Mouse (Mus musculus) central nervous system, embryonic 11.5 days (tissue): Measurements from ENCODE around the gene Trim25. TPM values are rescaled to one million over a fixed set of nuclear protein-coding genes. Genes with fewer than 3 reads are reported as not detected.

ENCODE experiments used
- polyA plus RNA-seq: library from polyadenylated mRNA; depleted of rRNA; stranded (reverse); fragments of >200 nt; gene quantifications from 2 replicates; pipeline ENCODE4 v1.2.3, GENCODE M21; 2012; rRNA removed

Gene Trim25
- polyA plus RNA-seq: 3.2 and 3.5 TPM in 2 replicates

DNA sequence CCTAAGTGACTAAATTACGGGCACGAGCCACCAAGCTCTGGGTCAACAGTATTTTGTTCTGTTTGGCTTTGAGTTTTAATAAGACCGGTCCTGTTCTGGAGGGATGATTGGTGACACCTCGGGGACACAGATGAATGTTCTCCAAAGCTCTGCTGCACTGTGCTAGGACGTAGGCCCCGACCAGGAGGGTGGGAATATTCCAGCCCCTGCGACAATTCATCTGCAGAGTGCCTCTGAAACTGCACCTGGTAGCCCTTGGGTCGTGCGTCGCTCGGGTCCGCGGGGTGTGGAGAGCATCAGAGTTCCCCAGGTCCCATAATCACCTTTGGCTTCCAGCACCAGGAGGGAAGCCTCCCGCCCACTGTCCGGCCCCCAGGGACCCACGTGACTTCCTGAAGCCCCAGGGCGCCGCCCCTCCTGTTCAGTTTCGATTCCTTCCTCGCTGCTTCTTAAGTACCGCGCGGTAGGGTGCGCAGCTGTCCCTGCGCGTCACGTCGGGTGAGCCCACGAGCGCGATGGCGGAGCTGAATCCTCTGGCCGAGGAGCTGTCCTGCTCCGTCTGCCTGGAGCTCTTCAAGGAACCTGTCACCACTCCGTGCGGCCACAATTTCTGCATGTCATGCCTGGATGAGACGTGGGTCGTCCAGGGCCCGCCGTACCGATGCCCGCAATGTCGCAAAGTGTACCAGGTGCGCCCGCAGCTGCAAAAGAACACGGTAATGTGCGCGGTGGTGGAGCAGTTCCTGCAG is at the start of gene Trim25:
Gene Trim25 (plus strand): TSS at position 403 of the 749 bp plus-strand sequence.

GRCm38 (mm10) chr11:88955217-88955969 is 43.8 kb upstream of the Trim25 start, which contains the start of gene Scpep1:
TSS of gene Scpep1 (minus strand) at chr11:88955465.

GRCm38 (mm10) chr11:88966881-88967361 is 32.3 kb upstream of the Trim25 start, which contains the start of gene Elobl:
TSS of gene Elobl (minus strand) at chr11:88966931.

DNA sequence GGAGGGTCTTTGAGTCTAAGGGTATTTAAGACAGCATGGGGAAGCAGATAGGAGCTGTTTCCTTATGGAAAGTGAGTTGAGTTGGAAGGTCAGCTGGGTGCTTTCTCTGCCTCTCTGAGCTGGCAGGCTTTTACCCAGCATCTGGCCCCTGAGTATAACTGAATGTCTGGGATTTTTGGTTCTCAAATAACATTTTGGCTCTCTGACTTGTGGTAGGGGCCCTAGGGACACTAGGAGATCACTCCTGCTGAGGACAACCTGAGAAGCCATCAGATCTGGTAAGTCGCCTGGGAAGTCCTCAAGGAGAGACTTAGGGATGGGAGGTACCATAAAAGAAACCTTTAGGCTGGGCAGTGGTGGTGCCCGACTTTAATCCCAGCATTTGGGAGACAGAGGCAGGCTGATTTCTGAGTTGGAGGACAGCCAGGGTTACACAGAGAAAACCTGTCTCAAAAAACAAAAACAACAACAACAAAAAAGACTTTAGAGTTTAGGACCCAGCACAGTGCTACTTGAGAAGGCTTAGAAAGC is 28.9 kb upstream of the Trim25 start, which contains the start of gene Coil:
Gene Coil (plus strand): TSS at position 51 of the 531 bp plus-strand sequence.

DNA sequence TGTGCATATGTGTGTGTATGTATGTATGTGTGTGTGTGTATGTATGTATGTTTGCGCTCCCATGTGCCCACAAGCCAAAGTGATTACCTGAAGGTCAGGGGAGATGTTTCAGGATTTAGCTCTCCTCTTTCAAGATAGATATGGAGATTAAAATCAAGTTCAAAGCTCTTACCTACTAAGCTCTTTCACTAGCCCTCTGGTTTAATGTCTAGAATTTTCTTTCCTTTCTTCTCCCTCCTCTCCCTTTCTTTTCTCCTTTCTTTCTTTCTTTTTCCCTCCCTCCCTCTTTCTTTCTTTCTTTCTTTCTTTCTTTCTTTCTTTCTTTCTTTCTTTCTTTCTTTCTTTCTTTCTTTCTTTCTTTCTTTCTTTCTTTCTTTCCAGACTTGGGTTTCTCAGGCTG is 67.6 kb downstream of the Trim25 start, which contains the start of gene Dgke:
Gene Dgke (minus strand): TSS at position 101 of the 400 bp plus-strand sequence.

Other genes with a start within 250 kb of the Trim25 start
- gene Akap1, start 134.8 kb upstream of the Trim25 start, polyA plus RNA-seq: 22.1 and 28.5 TPM in 2 replicates
- gene Scpep1, start 43.9 kb upstream of the Trim25 start, polyA plus RNA-seq: 21.2 and 28.3 TPM in 2 replicates
- gene Elobl, start 32.4 kb upstream of the Trim25 start, polyA plus RNA-seq: not detected in 2 replicates
- 27.9 and 39.1 TPM in 2 replicates for gene Coil, start 29.1 kb upstream of the Trim25 start, polyA plus RNA-seq
- 5.3 and 8.6 TPM in 2 replicates for gene Dgke, start 67.5 kb downstream of the Trim25 start, polyA plus RNA-seq
- not detected in 2 replicates for gene Gm525, start 74.5 kb downstream of the Trim25 start, polyA plus RNA-seq